Mouse (Mus musculus) ES-E14 (cell line): ENCODE data around the gene Pyroxd1.

Experiments
- MAFK ChIP-seq: IDR thresholded peaks from 2 replicates; pipeline ENCODE4 v1.6.1; 2014; ENCODE audit warnings: mild to moderate bottlenecking, low read depth, low read length, inconsistent platforms; ENCODE audit not compliant: insufficient read depth
- ZC3H11A ChIP-seq: IDR thresholded peaks from 2 replicates; pipeline ENCODE4 v1.6.1; 2012; ENCODE audit warnings: low read depth, mild to moderate bottlenecking, inconsistent platforms, low read length, borderline replicate concordance
- ZNF384 ChIP-seq: IDR thresholded peaks from 2 replicates; pipeline ENCODE4 v1.6.1; 2012; ENCODE audit warnings: low read depth, low read length, inconsistent platforms

DNA sequence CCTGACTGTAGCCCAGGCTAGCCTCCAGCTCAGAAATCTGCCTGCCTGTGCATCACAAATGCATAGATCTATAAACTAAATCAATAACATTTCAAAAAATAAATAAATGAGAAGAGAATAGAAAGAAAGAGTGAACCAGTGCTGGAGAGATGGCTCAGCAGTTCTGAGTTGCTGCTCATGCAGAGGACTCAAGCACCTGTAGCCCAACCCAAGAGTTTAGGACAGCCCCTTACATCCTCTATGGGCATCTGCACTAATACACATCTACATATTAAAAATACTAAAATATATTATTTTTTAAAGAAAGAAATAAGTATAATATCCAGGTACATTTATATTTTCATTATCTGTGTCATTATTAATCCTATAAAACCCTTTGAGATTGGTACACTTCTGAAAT, 40.4 kb upstream of the Pyroxd1 start:
- TF ChIP-seq MAFK = no peak
- TF ChIP-seq ZC3H11A = no peak
- TF ChIP-seq ZNF384 = no peak
